Mouse (Mus musculus): ENCODE data around the gene Olfr694. TPM values are rescaled to one million over a fixed set of nuclear protein-coding genes. Genes with fewer than 3 reads are reported as not detected.

The Olfr694 gene
- polyA plus RNA-seq, 1 experiment from 2014 or later = not detected

GRCm38 (mm10) chr7:106649774-106650173, 41.8 kb downstream of the Olfr694 start:
- Histone ChIP-seq H3K9ac (no peak overlapping the region), H3K4me2 (replicated peaks) (no peak overlapping the region), H3K9me3 (no peaks in the 10 kb centered on the region), H3K27me3 (replicated peaks) (no peaks in the 10 kb centered on the region), H3K27ac (no peak overlapping the region), H3K4me1 (no peaks in the 10 kb centered on the region), H3K4me3 (no peak overlapping the region), H3K36me3 (no peaks in the 10 kb centered on the region)
- 80% methylated on average over 1 of the region's 1 CpGs for WGBS
- no peak for ATAC-seq (ENCODE audit: low FRiP score, low read depth)

- Histone ChIP-seq H3K27ac (no peak overlapping the region), H3K9ac (no peak overlapping the region), H3K4me2 (replicated peaks) (no peak overlapping the region), H3K36me3 (no peaks in the 10 kb centered on the region), H3K4me3 (no peak overlapping the region), H3K9me3 (no peaks in the 10 kb centered on the region), H3K4me1 (no peaks in the 10 kb centered on the region), H3K27me3 (replicated peaks) (no peaks in the 10 kb centered on the region)
- WGBS = 50% methylated on average over 1 of the region's 1 CpGs
- ATAC-seq (ENCODE audit: low FRiP score, low read depth) = no peak
Measured at GRCm38 (mm10) chr7:106645261-106645660, 46.4 kb downstream of the Olfr694 start.

GRCm38 (mm10) chr7:106644222-106644870, 47.3 kb downstream of the Olfr694 start:
- Histone ChIP-seq H3K4me1 (no peaks in the 10 kb centered on the region), H3K27ac (no peak overlapping the region), H3K9me3 (no peaks in the 10 kb centered on the region), H3K9ac (no peak overlapping the region), H3K4me3 (no peak overlapping the region), H3K27me3 (replicated peaks) (no peaks in the 10 kb centered on the region), H3K36me3 (no peaks in the 10 kb centered on the region), H3K4me2 (replicated peaks) (no peak overlapping the region)
- WGBS = 84% methylated on average over 3 of the region's 3 CpGs
- ATAC-seq (ENCODE audit: low FRiP score, low read depth) = no peak

GRCm38 (mm10) chr7:106640839-106641238, 50.8 kb downstream of the Olfr694 start:
- no peak overlapping the region for H3K9ac ChIP-seq
- no peaks in the 10 kb centered on the region for H3K4me1 ChIP-seq
- 84% methylated on average over 1 of the region's 1 CpGs for WGBS
- no peaks in the 10 kb centered on the region for H3K9me3 ChIP-seq
- no peaks in the 10 kb centered on the region for H3K27me3 ChIP-seq (replicated peaks)
- H3K4me3 ChIP-seq = no peak overlapping the region
- no peak overlapping the region for H3K27ac ChIP-seq
- H3K36me3 ChIP-seq = no peaks in the 10 kb centered on the region
- H3K4me2 ChIP-seq (replicated peaks) = no peak overlapping the region
- no peak for ATAC-seq (ENCODE audit: low FRiP score, low read depth)

- Histone ChIP-seq H3K4me3 (no peak overlapping the region), H3K9me3 (no peaks in the 10 kb centered on the region), H3K4me2 (replicated peaks) (no peak overlapping the region), H3K27me3 (replicated peaks) (no peaks in the 10 kb centered on the region), H3K4me1 (no peaks in the 10 kb centered on the region), H3K27ac (no peak overlapping the region), H3K9ac (no peak overlapping the region), H3K36me3 (no peaks in the 10 kb centered on the region)
- 87% methylated on average over 4 of the region's 4 CpGs for whole genome bisulfite sequencing
- no peak for ATAC-seq (ENCODE audit: low FRiP score, low read depth)
Measured at GRCm38 (mm10) chr7:106635560-106635959, 56.1 kb downstream of the Olfr694 start.

Other genes with a start within 250 kb of the Olfr694 start
- not detected in 2 replicates for gene Olfr693, start 11.2 kb downstream of the Olfr694 start, polyA plus RNA-seq (2016; fragmentation: Nextera tagmentation; extraction: Ambion mirVana)
- gene Olfr695, start 24.6 kb upstream of the Olfr694 start, polyA plus RNA-seq (2016; fragmentation: Nextera tagmentation; extraction: Ambion mirVana) = not detected in 2 replicates
- not detected in 2 replicates for gene Olfr697, start 50.6 kb upstream of the Olfr694 start, polyA plus RNA-seq (2016; fragmentation: Nextera tagmentation; extraction: Ambion mirVana)
- not detected in 2 replicates for gene Olfr698, start 63.6 kb upstream of the Olfr694 start, polyA plus RNA-seq (2016; fragmentation: Nextera tagmentation; extraction: Ambion mirVana)
- not detected in 2 replicates for gene Olfr699, start 101.4 kb upstream of the Olfr694 start, polyA plus RNA-seq (2016; fragmentation: Nextera tagmentation; extraction: Ambion mirVana)
- not detected in 2 replicates for gene Olfr700, start 117.0 kb upstream of the Olfr694 start, polyA plus RNA-seq (2016; fragmentation: Nextera tagmentation; extraction: Ambion mirVana)
- not detected in 2 replicates for gene Olfr701, start 122.3 kb upstream of the Olfr694 start, polyA plus RNA-seq (2016; fragmentation: Nextera tagmentation; extraction: Ambion mirVana)
- gene Olfr702, start 142.1 kb upstream of the Olfr694 start, polyA plus RNA-seq (2016; fragmentation: Nextera tagmentation; extraction: Ambion mirVana) = not detected in 2 replicates
- gene Olfr703, start 151.5 kb upstream of the Olfr694 start, polyA plus RNA-seq (2016; fragmentation: Nextera tagmentation; extraction: Ambion mirVana) = not detected in 2 replicates
- gene Olfr704, start 171.4 kb upstream of the Olfr694 start, polyA plus RNA-seq (2016; fragmentation: Nextera tagmentation; extraction: Ambion mirVana) = not detected in 2 replicates
- not detected in 2 replicates for gene Olfr705, start 185.1 kb upstream of the Olfr694 start, polyA plus RNA-seq (2016; fragmentation: Nextera tagmentation; extraction: Ambion mirVana)
- not detected in 2 replicates for gene Olfr706, start 196.3 kb upstream of the Olfr694 start, polyA plus RNA-seq (2016; fragmentation: Nextera tagmentation; extraction: Ambion mirVana)
- not detected in 2 replicates for gene Olfr707, start 209.4 kb upstream of the Olfr694 start, polyA plus RNA-seq (2016; fragmentation: Nextera tagmentation; extraction: Ambion mirVana)
- not detected in 2 replicates for gene Olfr1532-ps1, start 216.2 kb upstream of the Olfr694 start, polyA plus RNA-seq (2016; fragmentation: Nextera tagmentation; extraction: Ambion mirVana)
- not detected in 2 replicates for gene Olfr709-ps1, start 240.4 kb upstream of the Olfr694 start, polyA plus RNA-seq (2016; fragmentation: Nextera tagmentation; extraction: Ambion mirVana)

Measured in neural tube, embryonic 12.5 days (tissue).